Mouse (Mus musculus): Measurements from ENCODE around the gene Itpk1.

GRCm38 (mm10) chr12:102700453-102700852, 4.3 kb downstream of the Itpk1 start:
- TF ChIP-seq CTCF (IDR thresholded peaks at IDR 0.05) (no peak), EP300 (IDR thresholded peaks at IDR 0.05) (no peak)
